Mouse (Mus musculus): ENCODE data around the gene C1rl. TPM values are rescaled to one million over a fixed set of nuclear protein-coding genes. Genes with fewer than 3 reads are reported as not detected.
"Not testable (repeated sequence)": the region's sequence is repeated elsewhere in the genome, so short reads cannot be mapped to it uniquely, and the experiment has no call there.

The C1rl gene
- total RNA-seq, 2 experiments from 2014 or later: 11.8 to 15.5 TPM

DNA sequence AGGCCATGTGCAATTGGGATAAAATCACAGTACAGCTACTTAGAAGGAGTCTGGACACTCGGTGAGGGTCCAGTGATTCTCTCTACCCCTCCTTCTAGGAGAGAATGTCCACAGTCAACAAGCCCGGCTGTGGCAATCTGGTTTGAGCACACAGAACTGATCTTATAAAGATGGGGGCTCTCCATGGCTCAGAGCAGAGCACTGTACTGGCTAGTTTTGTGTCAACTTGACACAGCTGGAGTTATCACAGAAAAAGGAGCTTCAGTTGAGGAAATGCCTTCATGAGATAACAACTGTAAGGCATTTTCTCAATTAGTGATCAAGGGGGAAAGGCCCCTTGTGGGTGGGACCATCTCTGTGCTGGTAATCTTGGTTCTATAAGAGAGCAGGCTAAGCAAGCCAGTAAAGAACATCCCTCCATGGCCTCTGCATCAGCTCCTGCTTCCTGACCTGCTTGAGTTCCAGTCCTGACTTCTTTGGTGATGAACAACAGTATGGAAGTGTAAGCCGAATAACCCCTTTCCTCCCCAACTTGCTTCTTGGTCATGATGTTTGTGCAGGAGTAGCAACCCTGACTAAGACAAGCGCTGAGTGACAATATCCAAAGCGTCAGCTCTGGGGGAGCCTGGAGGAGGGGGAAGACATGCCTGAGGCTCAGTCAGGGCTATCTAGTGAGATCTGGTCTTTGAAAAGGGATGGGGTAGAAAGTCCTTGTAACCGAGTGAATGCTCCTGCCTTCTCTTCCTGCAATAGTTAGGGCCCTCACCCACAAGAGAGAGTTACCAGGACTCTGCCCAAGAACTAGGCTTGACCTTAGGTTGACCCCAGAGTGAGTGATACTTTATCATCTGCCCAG is 20.9 kb upstream of the C1rl start:
- not testable (repeated sequence) for DNase-seq

DNA sequence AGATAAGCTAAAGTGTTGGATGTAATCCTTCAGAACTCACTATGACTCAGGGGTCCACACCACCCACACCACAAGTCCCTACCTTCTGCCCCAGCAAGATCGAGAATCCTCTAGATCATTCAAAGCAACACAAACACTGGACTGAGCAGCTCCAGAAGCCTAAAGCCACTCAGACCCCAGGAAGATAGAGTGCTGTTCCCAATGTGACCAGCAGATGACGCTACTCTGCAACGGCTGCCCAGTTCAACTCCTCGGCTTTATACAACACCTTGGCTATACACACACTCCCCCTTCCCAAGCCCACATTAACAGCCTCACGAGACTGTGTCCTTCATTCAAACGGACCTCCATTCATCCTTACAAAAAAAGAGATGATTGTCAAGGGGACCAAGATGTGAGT is 20.1 kb upstream of the C1rl start:
- DNase-seq: peak; percentile 60 to 67

DNA sequence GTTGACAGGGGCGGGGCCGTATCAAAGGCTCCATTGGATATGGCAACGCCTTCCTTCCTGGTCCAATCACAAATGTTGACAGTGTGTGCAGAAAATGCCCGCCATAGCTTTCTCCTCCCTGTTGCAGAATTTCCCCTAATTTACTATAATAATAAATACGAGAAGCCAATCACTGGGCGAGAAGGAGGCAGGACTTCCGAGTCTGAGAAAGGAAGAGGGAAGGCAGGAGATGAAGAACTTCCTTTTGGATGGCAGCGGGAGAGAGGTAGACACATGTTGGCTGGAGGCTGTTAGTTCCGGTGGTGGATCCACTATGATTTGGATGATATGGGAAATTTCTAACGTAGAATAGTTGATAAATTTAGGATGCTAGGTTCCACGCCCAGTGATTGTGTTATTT is 18.3 kb upstream of the C1rl start:
- no peak for DNase-seq

DNA sequence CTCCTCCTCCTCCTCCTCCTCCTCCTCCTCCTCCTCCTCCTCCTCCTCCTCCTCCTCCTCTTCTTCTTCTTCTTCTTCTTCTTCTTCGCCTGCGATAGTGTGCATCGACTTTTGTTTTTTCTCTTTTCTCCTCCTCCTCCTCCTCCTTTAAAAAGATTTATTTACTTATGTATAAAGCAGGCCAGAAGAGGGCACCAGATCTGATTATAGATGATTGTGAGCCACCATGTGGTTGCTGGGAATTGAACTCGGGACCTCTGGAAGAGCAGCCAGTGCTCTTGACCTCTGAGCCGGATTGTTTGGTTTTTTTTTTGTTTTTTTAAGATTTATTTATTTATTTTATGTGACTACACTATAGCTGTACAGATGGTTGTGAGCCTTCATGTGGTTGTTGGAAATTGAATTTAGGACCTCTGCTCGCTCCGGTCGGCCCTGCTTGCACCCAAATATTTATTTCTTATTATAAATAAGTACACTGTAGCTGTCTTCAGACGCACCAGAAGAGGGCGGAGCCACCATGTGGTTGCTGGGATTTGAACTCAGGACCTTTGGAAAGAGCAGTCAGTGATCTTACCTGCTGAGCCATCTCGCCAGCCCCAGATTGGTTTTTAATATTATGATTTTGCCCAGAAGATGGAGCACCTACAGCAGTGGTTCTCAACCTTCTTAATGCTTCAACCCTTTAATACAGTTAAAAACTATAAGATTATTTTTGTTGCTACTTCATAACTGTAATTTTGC is 17.4 kb upstream of the C1rl start:
- not testable (repeated sequence) for DNase-seq

DNA sequence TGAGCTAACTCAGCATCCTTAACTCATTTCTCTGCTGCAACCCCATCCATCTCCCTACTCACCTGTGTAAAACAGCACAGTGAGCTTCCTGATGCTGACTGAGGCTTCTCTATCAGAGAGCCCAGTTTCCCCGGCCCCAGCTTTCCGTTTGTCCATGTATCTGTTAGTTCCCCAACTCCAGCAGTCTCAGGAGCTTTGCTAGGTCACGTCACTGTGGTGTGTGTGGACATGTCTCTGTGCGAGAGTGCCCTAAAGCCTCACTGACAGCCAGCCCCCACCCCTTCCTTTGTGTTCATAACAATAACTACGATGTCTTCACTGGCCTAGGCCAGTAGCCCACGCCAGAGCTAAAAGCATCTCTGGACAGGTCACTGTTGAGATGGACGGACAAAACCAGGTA is 16.7 kb upstream of the C1rl start:
- DNase-seq: no peak

DNA sequence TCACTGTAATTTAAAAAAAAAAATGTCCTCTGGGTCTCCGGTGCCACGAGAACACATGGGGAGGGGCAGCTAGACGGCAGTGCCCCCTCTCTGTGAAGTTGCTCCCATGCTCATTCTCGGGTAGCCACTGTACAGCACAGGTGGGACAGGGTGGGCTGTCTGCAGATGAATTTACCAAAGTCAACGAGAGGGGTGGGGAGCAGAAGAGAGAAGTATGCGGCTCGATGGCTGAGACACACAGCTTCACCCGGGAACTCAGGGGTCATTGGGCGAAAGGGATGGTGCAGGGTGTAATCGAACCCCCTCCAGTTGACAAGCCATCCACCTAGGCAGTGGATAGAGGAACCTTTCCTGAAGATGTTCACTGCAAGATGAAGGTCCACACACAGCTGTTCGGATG is 16.1 kb upstream of the C1rl start:
- DNase-seq: no peak

DNA sequence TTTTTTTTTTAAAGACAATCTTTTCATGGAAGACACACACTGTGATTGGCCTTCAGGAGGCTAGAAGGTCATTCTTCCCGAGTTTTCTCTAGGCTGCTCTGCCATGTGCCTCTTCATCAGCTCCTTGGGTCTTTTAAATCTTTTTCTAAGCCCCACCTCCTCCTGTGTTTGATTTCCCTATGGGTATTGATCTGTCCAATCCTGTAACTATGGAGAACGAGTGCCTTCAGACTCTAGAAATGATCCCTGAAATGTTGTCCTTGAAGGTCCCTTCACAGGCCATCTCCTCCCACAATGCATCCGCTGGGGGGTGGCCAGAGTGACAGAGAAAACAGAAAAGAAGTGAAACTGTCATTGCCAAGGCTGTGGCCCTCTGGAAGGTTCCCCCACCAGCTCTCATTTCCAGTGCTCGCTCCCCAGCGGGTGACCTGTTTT is 15.7 kb upstream of the C1rl start:
- no peak for DNase-seq

DNA sequence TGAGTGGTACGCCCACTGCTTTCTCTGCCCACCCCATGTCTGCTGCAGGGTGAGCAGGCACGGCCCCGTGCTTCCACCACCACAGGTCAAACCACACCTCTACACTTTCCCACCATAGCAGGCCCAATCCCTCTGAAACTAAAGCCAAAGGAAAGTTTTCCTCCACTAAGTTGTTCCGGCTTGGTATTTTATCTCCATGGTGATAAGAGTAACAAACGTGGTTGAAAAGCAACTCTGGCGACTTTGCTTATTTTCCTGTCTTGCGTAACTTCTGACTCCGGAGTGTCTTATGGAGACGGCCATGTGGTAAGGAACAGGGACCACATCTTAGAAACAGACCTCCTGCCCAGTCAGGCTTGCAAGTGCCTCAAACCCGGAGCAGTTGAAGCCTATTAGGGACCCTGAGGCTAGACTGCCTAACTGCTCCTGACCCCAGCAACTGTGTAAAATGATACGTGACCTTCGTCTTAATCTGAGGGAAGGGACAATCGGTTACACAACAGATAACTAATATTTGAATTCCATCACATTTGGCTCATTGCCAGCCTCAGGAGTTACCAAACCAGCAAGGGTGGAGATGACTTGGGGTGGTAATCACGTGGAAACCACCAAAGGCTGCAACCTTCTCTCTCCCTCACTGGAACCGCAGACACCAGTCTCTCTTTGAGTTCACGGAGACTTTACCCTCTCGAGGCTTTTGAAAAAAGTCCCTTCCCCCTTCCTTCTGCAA is 14.8 kb upstream of the C1rl start:
- no peak for DNase-seq

DNA sequence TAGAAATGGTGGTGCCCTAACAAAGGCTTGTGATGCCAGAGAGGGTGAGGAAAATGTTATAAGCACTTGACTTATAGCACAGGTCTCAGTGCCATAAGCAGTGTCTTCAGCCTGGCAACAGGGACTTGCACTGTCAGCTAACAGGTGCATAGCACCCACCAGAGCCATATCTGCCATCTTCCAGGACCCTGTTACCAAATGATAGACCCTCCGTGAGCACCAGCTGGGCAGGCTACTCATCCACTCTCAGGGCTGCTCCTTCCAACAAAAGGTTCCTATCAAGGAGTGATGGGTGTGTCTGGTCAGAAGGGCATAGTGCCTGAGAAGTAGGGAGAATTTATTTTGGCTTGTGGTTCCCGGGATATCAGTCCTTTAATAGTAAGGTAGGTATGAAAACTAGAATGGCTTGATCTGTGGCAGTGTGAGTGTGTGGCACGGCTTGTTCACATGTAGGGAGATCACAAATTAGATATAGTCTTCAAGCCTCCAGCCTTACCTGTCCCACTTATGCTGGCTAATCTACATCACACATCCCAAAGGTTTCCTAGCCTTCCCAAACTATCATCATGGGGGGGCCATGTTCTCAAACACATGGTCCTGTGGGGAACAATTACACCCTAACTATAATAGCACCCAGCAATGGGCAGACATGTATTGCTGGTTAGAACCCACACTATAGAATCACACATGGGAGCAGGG is 13.9 kb upstream of the C1rl start:
- no peak for DNase-seq

DNA sequence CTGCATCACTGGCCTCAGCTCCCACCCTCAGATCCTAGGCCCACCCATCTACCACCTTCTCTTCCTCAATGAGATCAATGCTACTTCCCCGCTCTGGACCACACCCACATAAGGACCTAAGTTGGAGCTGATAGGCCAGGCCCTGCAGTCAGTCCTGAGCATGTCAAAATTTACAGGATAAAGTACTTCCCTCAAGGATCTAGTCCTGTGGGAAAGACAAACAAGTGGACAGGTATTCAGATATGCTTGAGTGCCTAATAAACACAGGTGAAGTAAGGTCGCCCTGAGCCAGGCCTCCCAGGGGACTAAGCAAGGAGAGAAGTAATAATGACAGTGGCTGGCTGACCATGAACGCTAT is 13.4 kb upstream of the C1rl start:
- no peak for DNase-seq

DNA sequence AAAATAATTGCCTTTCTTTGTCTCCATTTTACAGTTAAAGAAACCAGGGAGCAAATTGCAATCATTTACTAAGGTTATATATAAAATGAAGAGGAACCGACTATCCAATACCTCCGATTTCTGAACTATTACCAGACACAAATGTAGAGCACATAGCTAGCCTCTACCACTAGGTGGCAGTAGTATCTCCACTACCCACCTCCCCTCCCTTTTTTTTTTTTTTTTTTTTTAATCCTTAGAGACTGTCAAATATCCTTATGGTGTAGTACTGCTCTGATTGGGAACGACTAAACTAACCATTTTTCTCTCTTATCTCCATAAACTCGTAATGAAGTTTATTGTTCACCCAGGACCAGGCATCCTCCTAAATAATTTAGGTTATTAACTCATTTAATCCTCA is 12.6 kb upstream of the C1rl start:
- peak in 1 of 2 experiments; percentile 39 for DNase-seq

DNA sequence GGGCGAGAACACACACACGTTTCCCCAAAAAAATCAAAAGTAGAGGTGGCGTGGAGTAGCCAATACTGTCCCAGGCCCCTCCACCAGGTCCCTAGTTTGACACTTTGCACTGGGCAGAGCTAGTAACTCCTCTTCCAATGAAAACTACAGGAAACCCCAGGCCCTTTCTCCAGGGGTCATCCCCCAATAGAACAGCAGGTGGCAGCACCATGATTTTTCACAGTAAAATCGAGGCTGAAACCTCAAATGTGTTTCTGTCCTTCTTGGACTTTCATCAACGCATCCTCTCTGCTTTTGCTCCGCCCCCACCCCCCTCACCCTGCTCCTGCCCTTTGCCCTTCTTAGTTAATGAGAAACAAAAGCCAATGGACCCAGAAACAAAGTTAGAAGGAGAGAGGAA is 11.3 kb upstream of the C1rl start:
- peak; percentile 63 to 75 for DNase-seq

DNA sequence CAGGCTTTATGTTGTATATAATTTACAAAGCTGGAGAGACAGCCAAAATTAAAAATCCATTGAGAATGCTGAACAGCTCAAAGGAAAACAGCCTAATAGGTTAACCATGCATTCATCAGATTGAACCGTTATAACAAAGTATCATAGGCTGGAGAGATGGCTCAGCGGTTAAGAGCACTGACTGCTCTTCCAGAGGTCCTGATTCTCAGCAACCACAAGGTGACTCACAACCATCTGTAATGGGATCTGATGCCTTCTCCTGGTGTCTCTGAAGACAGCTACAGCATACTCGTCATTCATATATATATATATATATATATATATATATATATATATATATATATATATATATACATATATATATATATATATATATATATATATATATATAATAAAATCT is 9.1 kb upstream of the C1rl start:
- not testable (repeated sequence) for DNase-seq

DNA sequence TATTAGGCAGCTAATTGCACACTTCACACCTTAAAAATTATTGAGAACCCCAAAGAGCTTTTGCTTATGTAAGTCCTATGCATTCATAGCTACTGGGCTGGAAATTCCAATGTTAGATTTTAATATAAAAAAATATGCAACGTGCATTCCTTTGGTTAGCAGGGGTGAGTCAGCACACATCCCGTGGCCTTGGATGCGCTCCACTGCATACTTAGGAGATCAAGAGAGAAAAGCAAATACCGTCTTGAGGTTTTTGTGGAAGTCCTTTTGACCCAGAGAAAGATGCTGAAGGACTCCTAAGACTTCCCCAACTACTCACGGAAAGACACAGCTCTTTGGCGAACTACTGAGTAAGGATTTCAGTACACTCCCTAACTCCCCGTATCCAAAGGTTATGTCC is 8.1 kb upstream of the C1rl start:
- DNase-seq: peak; percentile 64 to 66

DNA sequence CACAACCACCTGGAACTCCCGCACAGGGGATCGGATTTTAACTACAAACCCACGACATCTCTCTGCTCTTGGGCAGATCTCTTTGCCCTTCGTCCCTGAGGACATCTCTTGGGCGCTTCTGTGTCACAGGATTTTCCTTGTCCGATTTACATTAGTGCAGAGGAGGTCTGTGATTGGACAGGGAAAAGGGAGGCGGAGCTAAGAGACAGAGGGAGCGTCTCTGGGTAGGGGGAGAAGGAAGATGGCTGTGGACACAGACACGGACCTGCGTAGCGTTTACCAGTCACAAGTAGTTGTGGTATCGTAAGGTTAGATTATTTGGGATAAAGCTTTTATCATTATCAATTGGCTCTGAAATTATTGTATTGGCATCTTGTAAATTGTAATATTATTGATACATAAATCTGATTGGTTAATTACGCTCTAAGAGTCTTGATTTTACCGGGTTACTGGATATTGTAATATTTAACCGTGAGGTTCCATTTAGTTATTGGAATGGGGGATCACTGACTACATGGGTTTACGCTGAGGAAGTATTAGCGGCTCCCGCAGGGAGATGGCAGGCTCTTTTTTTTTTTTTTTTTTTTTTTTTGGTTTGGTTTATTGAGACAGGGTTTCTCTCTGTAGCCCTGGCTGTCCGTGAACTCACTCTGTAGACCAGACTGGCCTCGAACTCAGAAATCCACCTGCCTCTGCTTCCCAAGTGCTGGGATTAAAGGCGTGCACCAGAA is 7.3 kb upstream of the C1rl start:
- DNase-seq: no peak

DNA sequence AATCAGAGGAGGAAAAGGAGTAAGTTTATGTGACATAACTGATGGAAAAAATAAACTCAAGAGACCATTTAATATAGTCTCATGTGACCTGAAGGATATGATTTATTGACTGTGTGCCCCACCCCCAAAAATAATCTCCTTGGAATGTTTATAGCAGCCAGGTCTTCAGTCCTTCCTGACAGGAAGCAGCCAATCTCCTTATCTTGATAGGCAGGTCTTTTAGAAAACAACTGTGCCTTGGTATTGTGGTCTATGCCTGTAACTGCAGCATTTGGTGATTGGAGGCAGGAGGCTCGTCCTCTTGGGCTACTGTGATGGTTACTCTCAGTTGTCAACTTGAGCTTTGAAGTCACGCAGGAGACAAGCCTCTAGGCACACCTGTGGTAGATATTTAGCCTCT is 5.4 kb upstream of the C1rl start:
- no peak for DNase-seq

DNA sequence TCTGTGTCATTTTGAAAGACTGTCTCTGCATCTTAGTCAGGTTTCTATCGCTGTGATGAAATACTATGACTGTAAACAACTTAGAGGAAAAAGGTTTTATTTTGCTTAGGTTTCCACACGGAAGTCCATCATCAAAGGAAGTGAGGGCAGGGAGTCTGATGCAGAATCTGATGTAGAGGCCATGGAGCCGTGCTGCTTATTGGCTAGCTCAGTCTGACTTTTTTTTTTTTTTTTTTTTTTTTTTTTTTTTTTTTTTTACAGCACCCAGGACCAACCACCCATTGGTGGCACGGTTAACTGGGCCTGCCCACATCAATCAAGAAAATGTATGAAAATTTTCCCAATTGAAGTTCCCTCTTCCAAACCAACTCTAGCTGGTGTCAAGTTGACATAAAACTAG is 4.0 kb upstream of the C1rl start:
- no peak for DNase-seq

DNA sequence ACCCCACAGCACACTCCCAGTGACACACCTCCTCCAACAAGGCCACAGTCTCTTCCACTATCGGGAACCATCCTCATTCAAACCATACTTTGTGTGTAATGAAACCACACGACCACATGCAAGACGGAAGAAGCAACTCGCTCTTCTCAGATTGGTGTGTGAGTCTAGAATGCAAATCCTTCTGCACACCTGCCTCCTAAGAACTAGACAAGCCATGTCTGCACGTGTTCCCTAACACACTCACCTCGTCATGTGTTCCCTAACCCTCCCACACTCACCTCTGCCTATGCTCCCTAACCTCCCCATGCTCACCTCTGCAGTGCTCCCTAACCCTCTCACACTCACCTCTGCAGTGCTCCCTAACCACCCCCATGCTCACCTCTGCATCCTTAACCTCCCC is 1.5 kb upstream of the C1rl start:
- DNase-seq: no peak

DNA sequence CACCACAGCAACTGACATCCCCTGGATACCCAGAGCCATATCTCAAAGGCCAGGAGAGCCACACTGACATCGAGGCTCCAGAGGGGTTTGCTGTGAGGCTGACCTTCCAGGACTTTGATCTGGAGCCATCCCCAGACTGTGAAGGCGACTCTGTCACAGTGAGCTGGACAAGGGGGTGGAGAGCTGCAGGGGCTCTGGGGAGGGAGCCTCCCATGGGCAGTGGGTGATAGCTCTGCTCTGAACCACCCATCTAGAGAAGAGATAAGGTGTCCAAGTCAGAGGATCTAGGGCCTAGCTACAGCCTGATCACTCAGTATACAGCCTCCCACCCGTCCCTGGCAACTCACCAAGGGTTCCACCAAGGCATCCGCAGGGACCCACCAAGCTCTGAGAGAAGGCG is 973 bp downstream of the C1rl start:
- peak; percentile 26 to 47 for DNase-seq

DNA sequence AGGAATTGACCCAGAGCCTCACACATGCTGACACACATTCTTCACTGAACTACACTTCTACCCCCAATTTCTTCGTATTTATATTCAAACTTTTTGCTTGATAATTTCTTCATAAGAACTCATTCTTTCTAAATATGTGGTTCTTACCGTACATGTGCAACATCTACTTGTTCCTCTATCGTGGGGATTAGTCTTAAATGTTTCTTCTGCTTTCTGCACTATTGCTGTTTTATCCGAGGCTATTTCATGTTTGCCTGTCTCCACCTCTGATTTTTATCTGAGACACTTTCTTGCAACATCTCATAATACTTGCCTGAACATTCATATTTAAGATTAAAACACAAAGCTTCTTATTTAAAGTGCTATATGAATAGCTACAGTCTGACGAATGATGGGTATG is 3.1 kb downstream of the C1rl start:
- DNase-seq: no peak

DNA sequence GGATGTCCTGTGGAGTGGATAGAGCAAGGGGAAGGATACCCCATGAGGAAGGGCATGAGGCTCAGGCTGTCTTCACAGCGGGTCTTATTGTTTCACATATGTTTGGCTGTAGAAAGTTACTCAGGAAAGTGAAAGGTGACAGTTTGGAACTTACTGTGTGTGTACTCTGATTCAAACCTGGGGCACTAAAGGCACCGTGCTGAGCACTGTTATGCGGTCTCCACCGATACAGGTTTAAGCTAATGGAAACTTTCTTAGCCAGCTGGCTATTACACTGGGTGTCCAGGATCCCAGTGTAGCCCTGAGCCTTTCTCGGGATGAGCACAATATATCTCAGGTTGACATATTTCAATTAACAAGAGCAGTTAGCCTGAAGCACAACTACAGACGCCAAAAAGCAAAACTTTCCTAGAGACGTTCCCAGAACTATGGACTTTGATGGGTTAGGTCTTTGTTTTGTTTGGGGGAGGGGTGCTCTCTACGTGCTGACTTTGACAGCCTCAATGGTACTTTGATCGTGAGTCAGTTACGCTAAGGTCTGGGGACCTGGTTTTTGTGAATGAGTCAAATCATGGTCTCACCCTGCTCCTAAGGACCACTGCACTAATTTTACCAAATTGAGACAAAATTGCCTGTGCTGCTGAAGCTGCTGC is 7.1 kb downstream of the C1rl start:
- no peak for DNase-seq
